Mouse (Mus musculus) central nervous system, embryonic 11.5 days (tissue): ENCODE measurements around the gene Gm379. TPM values are rescaled to one million over a fixed set of nuclear protein-coding genes. Genes with fewer than 3 reads are reported as not detected.

Experiments used
- polyA plus RNA-seq: library from polyadenylated mRNA; depleted of rRNA; stranded (reverse); fragments of >200 nt; gene quantifications from 2 replicates; pipeline ENCODE4 v1.2.3, GENCODE M21; 2012; rRNA removed

The Gm379 gene
- polyA plus RNA-seq = not detected in 2 replicates

GRCm38 (mm10) chrX:108664885-108665284 is at the start of gene Gm379:
TSS of gene Gm379 (minus strand) at chrX:108664891.

Other genes with a start within 250 kb of the Gm379 start
- 4.0 and 6.7 TPM in 2 replicates for gene Brwd3, start 169.5 kb upstream of the Gm379 start, polyA plus RNA-seq